Mouse (Mus musculus) midbrain, embryonic 13.5 days (tissue): ENCODE measurements around the gene Hist1h2af. TPM values are rescaled to one million over a fixed set of nuclear protein-coding genes. Genes with fewer than 3 reads are reported as not detected.
"Not testable (repeated sequence)": the region's sequence is repeated elsewhere in the genome, so short reads cannot be mapped to it uniquely, and the experiment has no call there.

Source experiments
- ATAC-seq: fragments of 200-750 bp; cut with Nextera tagmentation; 2 replicates; pipeline ENCODE4 v1.8.0; 2017; ENCODE audit warnings: mild to moderate bottlenecking, moderate TSS enrichment, moderate library complexity
- H3K27ac ChIP-seq: fragments of 300-500 bp; sonication (generic); 2 replicates; pipeline ENCODE4 v1.5.1; 2015; ENCODE audit warnings: inconsistent platforms, mild to moderate bottlenecking, moderate library complexity
- H3K27me3 ChIP-seq: fragments of 300-500 bp; sonication (generic); 2 replicates; pipeline ENCODE4 v1.6.1; 2015; ENCODE audit warnings: mild to moderate bottlenecking, inconsistent platforms
- H3K36me3 ChIP-seq: fragments of 300-500 bp; sonication (generic); 2 replicates; pipeline ENCODE4 v1.6.1; 2015; ENCODE audit warnings: mild to moderate bottlenecking, inconsistent platforms
- H3K4me1 ChIP-seq: fragments of 300-500 bp; sonication (generic); replicated peaks from 2 replicates; pipeline ENCODE4 v1.6.1; 2015; ENCODE audit warnings: inconsistent platforms
- H3K4me2 ChIP-seq: fragments of 300-500 bp; sonication (generic); replicated peaks from 2 replicates; pipeline ENCODE4 v1.6.1; 2015; ENCODE audit warnings: moderate library complexity, mild to moderate bottlenecking, inconsistent platforms
- H3K4me3 ChIP-seq: fragments of 300-500 bp; sonication (generic); replicated peaks from 2 replicates; pipeline ENCODE4 v1.5.1; 2015; ENCODE audit warnings: mild to moderate bottlenecking, inconsistent platforms
- H3K9ac ChIP-seq: fragments of 300-500 bp; sonication (generic); replicated peaks from 2 replicates; pipeline ENCODE4 v1.6.1; 2015; ENCODE audit warnings: mild to moderate bottlenecking, inconsistent platforms
- H3K9me3 ChIP-seq: fragments of 300-500 bp; sonication (generic); 2 replicates; pipeline ENCODE4 v1.6.1; 2016; ENCODE audit warnings: mild to moderate bottlenecking, inconsistent platforms
- WGBS: fragments of 180-500 bp; shearing (Covaris S2); methylation state at CpG from one replicate; pipeline ENCODE4 v1.1.7; 2015; 5-methylcytosine and 5-hydroxymethylcytosine counted together
- polyA plus RNA-seq: library from polyadenylated mRNA; unstranded; fragments of >200 nt; fragmentation: Nextera tagmentation; extraction: Ambion mirVana; gene quantifications from 2 replicates; pipeline ENCODE4 v1.2.1, GENCODE M21; 2015

Hist1h2af gene
- polyA plus RNA-seq, 1 experiment from 2014 or later, result 3.0 TPM

GRCm38 (mm10) chr13:23541497-23541896 lies 7.8 kb downstream of the Hist1h2af start:
- Histone ChIP-seq H3K4me2 (no peak overlapping the region), H3K9ac (no peak overlapping the region), H3K4me1 (peaks cover 16% of the 10 kb centered on the region), H3K4me3 (no peak overlapping the region), H3K36me3 (no peaks in the 10 kb centered on the region), H3K27ac (no peak overlapping the region), H3K27me3 (no peaks in the 10 kb centered on the region), H3K9me3 (no peaks in the 10 kb centered on the region)
- ATAC-seq, result no peak
- 90% methylated on average over 3 of the region's 3 CpGs for WGBS

- not testable (repeated sequence) for H3K27me3 ChIP-seq, H3K4me1 ChIP-seq, H3K36me3 ChIP-seq, H3K9me3 ChIP-seq, ATAC-seq
- WGBS, result 2% methylated on average over 3 of the region's 3 CpGs
- Histone ChIP-seq H3K9ac (peak overlapping the region; percentile 65), H3K4me3 (peak overlapping the region; percentile 49), H3K4me2 (peak overlapping the region; percentile 72), H3K27ac (peak overlapping the region; percentile 82)
Observed at GRCm38 (mm10) chr13:23542225-23542980, 8.7 kb downstream of the Hist1h2af start.

- under 1% methylated on average over 37 of the region's 42 CpGs for WGBS
- Histone ChIP-seq H3K4me3 (peak within 1 kb of the TSS; percentile 50), H3K4me2 (peak within 1 kb of the TSS; percentile 72), H3K9ac (peak within 1 kb of the TSS; percentile 65), H3K27ac (peak within 1 kb of the TSS; percentile 83)
- H3K4me1 ChIP-seq, H3K9me3 ChIP-seq, H3K27me3 ChIP-seq, H3K36me3 ChIP-seq: not testable (repeated sequence)
- ATAC-seq, result peak; percentile 91
Observed at GRCm38 (mm10) chr13:23542999-23543607, 9.4 kb downstream of the Hist1h2af start, which contains the start of gene Hist1h2bh. Gene Hist1h2bh (minus strand): TSS chr13:23543392.

GRCm38 (mm10) chr13:23543965-23544786 lies 10.5 kb downstream of the Hist1h2af start, which contains the start of gene Hist1h3f:
Gene Hist1h3f (plus strand): TSS chr13:23544052.
- ATAC-seq, result peak; percentile 96
- H3K9me3 ChIP-seq, result no peaks in the 10 kb centered on the region
- H3K9ac ChIP-seq, result peak within 1 kb of the TSS; percentile 76
- WGBS, result under 1% methylated on average over 30 of the region's 45 CpGs
- H3K27me3 ChIP-seq, result no peaks in the 10 kb centered on the region
- H3K4me1 ChIP-seq, result peaks cover 8% of the 10 kb centered on the region
- H3K36me3 ChIP-seq, result no peaks in the 10 kb centered on the region
- peak within 1 kb of the TSS; percentile 72 for H3K4me2 ChIP-seq
- H3K27ac ChIP-seq, result peak within 1 kb of the TSS; percentile 93
- H3K4me3 ChIP-seq, result peak within 1 kb of the TSS; percentile 50

GRCm38 (mm10) chr13:23544787-23545120 lies 11.0 kb downstream of the Hist1h2af start:
- peak overlapping the region; percentile 76; the same call in 1 of the 2 replicates for H3K9ac ChIP-seq
- peak overlapping the region; percentile 93 for H3K27ac ChIP-seq
- not testable (repeated sequence) for H3K4me1 ChIP-seq, H3K9me3 ChIP-seq, H3K36me3 ChIP-seq, ATAC-seq, H3K27me3 ChIP-seq
- peak overlapping the region; percentile 50 for H3K4me3 ChIP-seq
- H3K4me2 ChIP-seq, result peak overlapping the region; percentile 51
- WGBS, result 0% methylated on average over 14 of the region's 14 CpGs

- WGBS, result 82% methylated on average over 5 of the region's 5 CpGs
- Histone ChIP-seq H3K27ac (no peak overlapping the region), H3K27me3 (no peaks in the 10 kb centered on the region), H3K9me3 (no peaks in the 10 kb centered on the region), H3K9ac (no peak overlapping the region), H3K4me2 (no peak overlapping the region), H3K4me3 (no peak overlapping the region), H3K36me3 (no peaks in the 10 kb centered on the region), H3K4me1 (peaks cover 16% of the 10 kb centered on the region)
- ATAC-seq, result no peak
Observed at GRCm38 (mm10) chr13:23546694-23547093, 13.0 kb downstream of the Hist1h2af start.

GRCm38 (mm10) chr13:23550761-23551145 lies 17.0 kb downstream of the Hist1h2af start:
- Histone ChIP-seq H3K9me3 (no peaks in the 10 kb centered on the region), H3K4me2 (peak overlapping the region; percentile 65), H3K27me3 (no peaks in the 10 kb centered on the region), H3K27ac (peak overlapping the region; percentile 90), H3K4me1 (peaks cover 30% of the 10 kb centered on the region), H3K4me3 (peak overlapping the region; percentile 47), H3K9ac (peak overlapping the region; percentile 59), H3K36me3 (no peaks in the 10 kb centered on the region)
- 5% methylated on average over 3 of the region's 3 CpGs for WGBS
- no peak for ATAC-seq

- under 1% methylated on average over 47 of the region's 47 CpGs for WGBS
- H3K27me3 ChIP-seq, H3K36me3 ChIP-seq, H3K9me3 ChIP-seq: not testable (repeated sequence)
- ATAC-seq, result peak; percentile 89
- peak within 1 kb of the TSS; percentile 65 for H3K4me2 ChIP-seq
- H3K4me1 ChIP-seq, result peaks cover 31% of the 10 kb centered on the region
- H3K4me3 ChIP-seq, result peak within 1 kb of the TSS; percentile 47
- peak within 1 kb of the TSS; percentile 90 for H3K27ac ChIP-seq
- H3K9ac ChIP-seq, result peak within 1 kb of the TSS; percentile 59
Observed at GRCm38 (mm10) chr13:23551146-23551834, 17.6 kb downstream of the Hist1h2af start, which contains the start of gene Hist1h4f. Gene Hist1h4f (minus strand): TSS chr13:23551648.

- WGBS, result 53% methylated on average over 8 of the region's 8 CpGs
- H3K4me2 ChIP-seq, result peak overlapping the region; percentile 65
- H3K4me1 ChIP-seq, result peaks cover 36% of the 10 kb centered on the region
- H3K36me3 ChIP-seq, result no peaks in the 10 kb centered on the region
- peak overlapping the region; percentile 90 for H3K27ac ChIP-seq
- no peak; the same call in 1 of the 2 replicates for ATAC-seq
- no peaks in the 10 kb centered on the region for H3K9me3 ChIP-seq
- peak overlapping the region; percentile 59; the same call in 1 of the 2 replicates for H3K9ac ChIP-seq
- H3K4me3 ChIP-seq, result peak overlapping the region; percentile 47
- H3K27me3 ChIP-seq, result no peaks in the 10 kb centered on the region
Observed at GRCm38 (mm10) chr13:23551931-23552914, 18.5 kb downstream of the Hist1h2af start.

GRCm38 (mm10) chr13:23552962-23553361 lies 19.3 kb downstream of the Hist1h2af start, which contains the start of gene Hist1h1d:
Gene Hist1h1d (plus strand): TSS chr13:23553262.
- no peak within 1 kb of the TSS for H3K4me3 ChIP-seq
- H3K4me1 ChIP-seq, result peaks cover 36% of the 10 kb centered on the region
- peak within 1 kb of the TSS; percentile 91 for H3K27ac ChIP-seq
- 0 out of 2 replicates have a peak within 1 kb of the TSS, but pooled peaks have one; percentile 65 for H3K4me2 ChIP-seq
- no peak for ATAC-seq
- no peaks in the 10 kb centered on the region for H3K27me3 ChIP-seq
- H3K9me3 ChIP-seq, result no peaks in the 10 kb centered on the region
- H3K36me3 ChIP-seq, result no peaks in the 10 kb centered on the region
- no peak within 1 kb of the TSS for H3K9ac ChIP-seq
